Mouse (Mus musculus) cerebellum, adult 2 months (tissue): Measurements from ENCODE around the gene Bik. TPM values are rescaled to one million over a fixed set of nuclear protein-coding genes. Genes with fewer than 3 reads are reported as not detected.
A peak's percentile ranks its signal among the peaks of the same experiment; 100 is the strongest.
"Not testable (repeated sequence)": the region's sequence is repeated elsewhere in the genome, so short reads cannot be mapped to it uniquely, and the experiment has no call there.

Experiments
- DNase-seq, 2 experiments: peaks; one replicate each; pipeline ENCODE4 v3.0.0; 2021
- H3K27ac ChIP-seq: fragments of 200-500 bp; 2 replicates; pipeline ENCODE4 v1.5.1; 2012; ENCODE audit warnings: low read length, control low read depth, inconsistent platforms; ENCODE audit not compliant: insufficient read depth
- H3K27me3 ChIP-seq: fragments of 200-500 bp; 2 replicates; pipeline ENCODE4 v1.6.1; 2012; ENCODE audit warnings: inconsistent platforms, mild to moderate bottlenecking, low read length, moderate library complexity; ENCODE audit not compliant: control insufficient read depth, insufficient read depth
- H3K4me1 ChIP-seq: fragments of 200-500 bp; 2 replicates; pipeline ENCODE4 v1.6.1; 2011; ENCODE audit warnings: low read length; ENCODE audit not compliant: control insufficient read depth, insufficient read depth
- H3K4me3 ChIP-seq: fragments of 200-500 bp; replicated peaks from 2 replicates; pipeline ENCODE3; 2011; ENCODE audit warnings: mild to moderate bottlenecking, low read depth, low read length, control low read depth; ENCODE audit not compliant: insufficient read depth
- CTCF ChIP-seq: fragments of 200-500 bp; IDR thresholded peaks from 2 replicates; pipeline ENCODE4 v1.5.1; 2011; ENCODE audit warnings: low read depth, mild to moderate bottlenecking, control low read depth, low read length, moderate library complexity, borderline replicate concordance; ENCODE audit not compliant: insufficient read depth
- POLR2A ChIP-seq: fragments of 200-500 bp; IDR thresholded peaks from 2 replicates; pipeline ENCODE4 v1.6.1; 2011; ENCODE audit warnings: low read length, control low read depth, borderline replicate concordance; ENCODE audit not compliant: insufficient read depth
- WGBS: fragments of 180-500 bp; shearing (Covaris S2); methylation state at CpG from one replicate; pipeline ENCODE4 v1.1.7; 2018; 5-methylcytosine and 5-hydroxymethylcytosine counted together
- polyA plus RNA-seq: library from polyadenylated mRNA; depleted of rRNA; stranded (reverse); fragments of >200 nt; gene quantifications from 2 replicates; pipeline ENCODE4 v1.2.3, GENCODE M21; 2012

The Bik gene
- polyA plus RNA-seq, 1 experiment = 0.31 TPM

DNA sequence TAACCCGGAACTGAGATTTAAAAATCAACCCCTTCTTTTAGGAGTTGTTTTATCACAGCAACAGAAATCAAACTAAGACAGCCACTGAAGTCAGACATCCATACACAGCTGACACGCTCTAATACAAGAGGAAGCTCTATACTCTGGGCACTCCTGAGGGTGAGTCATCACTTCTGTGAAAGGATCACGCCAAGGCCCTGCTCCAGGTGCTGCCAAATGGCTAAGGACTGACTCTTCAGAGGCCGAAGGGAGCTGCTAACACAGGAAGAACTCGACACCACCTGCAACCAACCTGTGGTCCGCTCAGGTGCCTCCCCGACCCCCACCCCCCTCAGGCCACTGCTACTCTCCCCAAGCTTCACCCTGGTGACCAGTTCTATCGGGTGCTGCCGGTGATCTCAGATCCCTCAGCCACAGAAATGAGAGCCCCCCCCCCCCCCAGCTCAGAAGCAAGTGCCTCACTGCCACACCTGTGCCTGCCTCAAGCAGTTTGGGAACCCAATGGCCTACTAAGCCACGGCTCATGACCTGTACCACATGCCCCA lies 27.4 kb upstream of the Bik start:
- H3K4me3 ChIP-seq = no peak overlapping the region
- DNase-seq = no peak
- WGBS = 84% methylated on average over 10 of the region's 10 CpGs
- no peak overlapping the region for H3K27ac ChIP-seq
- no peaks in the 10 kb centered on the region for H3K27me3 ChIP-seq
- TF ChIP-seq CTCF = no peak
- no peak for TF ChIP-seq POLR2A
- H3K4me1 ChIP-seq = no peaks in the 10 kb centered on the region

DNA sequence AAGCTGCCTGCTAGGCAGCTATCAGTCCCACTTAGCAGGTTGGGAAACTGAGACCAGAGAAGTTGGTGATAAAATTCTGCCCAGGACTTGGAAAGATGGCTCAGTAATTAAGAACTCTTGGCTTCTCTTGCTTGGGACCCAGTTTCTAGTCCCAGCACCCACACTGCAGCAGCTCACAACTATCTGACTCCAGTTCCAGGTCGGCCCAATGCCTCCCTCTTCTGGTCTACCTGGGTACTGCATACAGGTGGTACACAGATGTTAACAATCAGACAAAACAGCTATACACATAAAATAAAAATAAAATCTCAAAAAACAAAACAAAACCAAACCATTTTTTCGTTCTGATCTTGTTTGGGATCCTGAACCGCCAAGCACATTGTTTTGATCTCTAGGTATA lies 26.3 kb upstream of the Bik start:
- H3K4me1 ChIP-seq = no peaks in the 10 kb centered on the region
- no peak for DNase-seq
- no peak overlapping the region for H3K27ac ChIP-seq
- no peak for TF ChIP-seq POLR2A
- TF ChIP-seq CTCF = peak; percentile 27; the same call in 1 of the 2 replicates
- no peaks in the 10 kb centered on the region for H3K27me3 ChIP-seq
- 72% methylated on average over 3 of the region's 3 CpGs for WGBS
- no peak overlapping the region for H3K4me3 ChIP-seq

DNA sequence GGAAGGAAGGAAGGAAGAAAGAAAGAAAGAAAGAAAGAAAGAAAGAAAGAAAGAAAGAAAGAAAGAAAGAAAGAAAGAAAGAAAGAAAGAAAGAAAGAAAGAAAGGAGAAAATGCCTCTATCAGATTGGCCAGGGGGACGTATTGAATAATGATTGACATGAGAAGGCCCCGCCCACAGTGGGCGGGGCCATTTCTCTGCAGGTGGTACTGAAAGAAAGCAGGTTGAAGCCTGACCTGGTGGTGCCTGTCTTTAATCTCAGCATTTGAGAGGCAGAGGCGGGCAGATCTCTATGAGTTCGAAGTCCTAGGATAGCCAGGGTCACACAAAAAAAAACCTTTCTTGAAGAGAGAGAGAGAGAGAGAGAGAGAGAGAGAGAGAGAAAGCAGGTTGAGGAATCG lies 25.2 kb upstream of the Bik start:
- H3K4me1 ChIP-seq, H3K27ac ChIP-seq, H3K27me3 ChIP-seq, H3K4me3 ChIP-seq, DNase-seq: not testable (repeated sequence)
- 77% methylated on average over 6 of the region's 6 CpGs for WGBS

DNA sequence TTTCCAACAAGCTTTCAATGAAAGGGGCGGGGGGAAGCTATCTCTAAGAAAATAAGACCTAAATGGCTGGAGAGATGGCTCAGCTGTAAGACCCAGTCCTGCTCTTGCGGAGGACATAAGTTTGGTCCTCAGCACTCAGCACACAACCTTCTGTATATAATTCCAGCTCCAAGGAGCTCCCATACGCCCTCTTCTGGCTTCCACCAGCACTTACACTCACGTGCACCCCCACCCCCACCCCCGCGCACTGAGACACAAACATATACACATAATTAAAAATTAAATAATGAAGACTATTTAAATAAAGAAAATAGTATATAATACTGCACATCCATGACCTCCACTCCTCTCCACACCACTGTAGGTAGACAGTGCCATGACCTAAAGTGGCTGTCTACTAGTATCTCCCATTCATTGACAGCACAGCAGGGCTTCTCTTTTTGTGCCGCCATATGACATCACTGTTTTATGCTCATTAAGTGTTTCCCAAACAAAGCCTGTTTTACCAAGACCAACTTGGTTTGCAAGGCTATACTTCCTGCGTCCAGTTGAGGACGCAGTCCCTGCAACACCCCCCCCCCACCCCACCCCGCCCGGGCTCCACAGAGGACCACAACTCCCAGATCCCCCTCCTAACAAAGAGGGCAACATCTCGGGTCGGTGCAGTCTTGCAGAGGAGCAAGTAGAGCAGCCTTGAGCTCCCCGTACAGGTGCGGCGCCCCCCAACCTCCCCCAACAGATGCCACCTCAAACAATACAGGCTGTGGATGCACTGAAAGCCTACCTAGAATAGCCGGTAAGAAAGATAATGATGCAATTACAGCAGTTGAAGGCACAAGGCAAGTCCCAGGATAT lies 16.5 kb upstream of the Bik start:
- TF ChIP-seq CTCF (peak; percentile 16; the same call in 1 of the 2 replicates), POLR2A (no peak)
- DNase-seq = no peak
- H3K4me3 ChIP-seq = peak overlapping the region; percentile 53
- H3K27me3 ChIP-seq = no peaks in the 10 kb centered on the region
- H3K4me1 ChIP-seq = no peaks in the 10 kb centered on the region
- WGBS = 27% methylated on average over 17 of the region's 17 CpGs
- H3K27ac ChIP-seq = no peak overlapping the region

DNA sequence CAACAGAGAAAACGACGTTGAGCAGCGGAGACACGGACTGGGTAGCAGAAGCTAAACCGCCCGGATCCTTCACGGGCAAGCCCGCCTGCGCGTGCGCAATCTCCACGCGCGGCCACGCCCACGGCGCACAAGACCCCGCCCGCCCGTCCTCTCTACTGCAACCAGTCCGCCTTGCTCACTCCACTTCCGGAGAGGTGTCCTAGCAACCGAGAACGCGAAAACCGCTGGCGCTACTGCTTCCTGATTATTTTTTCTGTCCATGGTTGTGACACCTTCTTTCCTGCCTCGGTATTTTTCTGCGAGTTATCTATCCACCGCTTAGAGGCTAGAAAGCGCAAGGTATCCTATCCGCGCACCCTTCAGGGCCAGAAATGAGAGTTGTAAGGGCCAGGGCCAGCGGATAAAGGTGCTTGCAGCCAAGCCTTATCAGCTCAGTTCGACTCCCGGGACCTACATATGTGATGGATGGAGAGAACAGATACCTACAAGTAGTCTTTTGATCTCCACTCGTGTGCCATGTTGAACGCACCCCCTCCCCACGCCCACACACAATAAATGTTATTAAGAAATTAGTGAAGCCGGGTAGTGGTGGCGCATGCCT lies 15.8 kb upstream of the Bik start, which contains the start of gene Ttll1:
TSS of gene Ttll1 (minus strand) at position 89 of the 601 bp plus-strand sequence.
- Histone ChIP-seq H3K4me3 (peak within 1 kb of the TSS; percentile 53), H3K27me3 (no peaks in the 10 kb centered on the region), H3K4me1 (no peaks in the 10 kb centered on the region), H3K27ac (no peak within 1 kb of the TSS)
- peak; percentile 91 for DNase-seq
- 12% methylated on average over 41 of the region's 41 CpGs for WGBS
- TF ChIP-seq CTCF (no peak), POLR2A (peak; percentile 81; the same call in 1 of the 2 replicates)

DNA sequence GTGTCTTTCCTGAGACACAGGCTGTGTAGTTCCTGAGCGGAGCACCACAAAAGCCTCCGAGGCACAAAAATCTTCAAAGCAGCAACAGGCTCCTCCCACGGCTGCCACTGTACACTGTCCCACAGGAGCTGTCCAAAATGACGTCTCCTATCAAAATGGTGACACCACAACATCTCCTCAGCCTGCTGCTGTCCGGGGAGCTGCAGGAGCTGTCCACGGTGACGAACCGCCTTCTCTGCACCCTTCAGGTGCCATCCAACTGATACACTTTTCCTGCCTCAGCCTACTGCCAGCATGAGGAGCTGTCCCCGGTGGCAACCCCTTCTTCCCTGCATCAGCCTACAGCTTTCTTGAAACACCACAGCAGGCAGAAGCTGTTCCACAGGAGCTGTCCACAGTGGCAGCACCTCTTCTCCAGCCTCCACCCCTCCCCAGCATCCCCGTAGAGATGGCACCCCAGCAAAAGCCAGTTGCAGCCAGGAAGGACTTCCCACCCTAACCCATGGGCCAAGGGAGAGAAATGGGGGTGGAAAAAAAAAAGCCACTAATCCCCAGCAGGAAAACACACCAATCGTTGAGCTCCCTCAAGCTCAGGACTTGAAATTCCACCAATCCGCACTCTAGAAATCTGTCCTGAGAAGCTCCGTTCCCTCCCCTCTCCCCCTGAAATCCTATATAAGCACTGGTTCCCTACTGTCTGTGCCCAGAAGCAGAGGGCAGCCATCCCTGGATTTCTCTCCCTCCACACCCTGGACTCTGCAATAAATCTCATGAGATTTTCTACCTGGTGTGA lies 14.0 kb upstream of the Bik start:
- H3K4me1 ChIP-seq = no peaks in the 10 kb centered on the region
- no peak for DNase-seq
- WGBS = 74% methylated on average over 13 of the region's 13 CpGs
- TF ChIP-seq POLR2A (no peak), CTCF (no peak)
- H3K27ac ChIP-seq = no peak overlapping the region
- H3K4me3 ChIP-seq = no peak overlapping the region
- H3K27me3 ChIP-seq = no peaks in the 10 kb centered on the region

DNA sequence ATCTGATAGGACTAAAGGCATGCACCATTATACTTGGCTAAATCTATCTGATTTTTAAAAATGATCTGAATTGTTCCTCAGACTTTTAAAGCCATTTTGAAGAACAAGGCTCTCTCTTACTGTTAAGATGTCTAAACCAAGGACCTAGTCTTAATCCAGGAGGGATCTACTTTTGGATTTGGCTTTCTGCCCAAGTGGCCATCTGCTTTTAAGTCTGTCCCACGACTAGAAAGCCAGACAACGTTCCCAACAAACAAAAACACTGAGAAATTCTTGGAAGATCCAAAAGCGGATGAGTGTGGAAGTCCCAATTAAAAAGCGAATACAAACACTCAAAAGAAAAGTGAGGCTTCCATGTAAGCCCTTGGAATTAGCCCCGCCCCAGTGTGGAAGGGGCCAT lies 11.6 kb upstream of the Bik start:
- DNase-seq = peak in 1 of 2 experiments; percentile 21
- H3K4me3 ChIP-seq = no peak overlapping the region
- H3K4me1 ChIP-seq = no peaks in the 10 kb centered on the region
- no peak overlapping the region for H3K27ac ChIP-seq
- H3K27me3 ChIP-seq = no peaks in the 10 kb centered on the region
- TF ChIP-seq CTCF = no peak
- TF ChIP-seq POLR2A = no peak
- WGBS = 30% methylated on average over 5 of the region's 5 CpGs
